Mouse (Mus musculus): ENCODE results near the gene Myadml2. TPM values are rescaled to one million over a fixed set of nuclear protein-coding genes. Genes with fewer than 3 reads are reported as not detected.

Myadml2 gene
- total RNA-seq, 2 experiments from 2014 or later: 0.99 TPM; not detected in 1

- no peak for DNase-seq (ENCODE audit: low spot score in 2 of 2)
Observed at GRCm38 (mm10) chr11:120662759-120663158, 14.8 kb upstream of the Myadml2 start.

DNA sequence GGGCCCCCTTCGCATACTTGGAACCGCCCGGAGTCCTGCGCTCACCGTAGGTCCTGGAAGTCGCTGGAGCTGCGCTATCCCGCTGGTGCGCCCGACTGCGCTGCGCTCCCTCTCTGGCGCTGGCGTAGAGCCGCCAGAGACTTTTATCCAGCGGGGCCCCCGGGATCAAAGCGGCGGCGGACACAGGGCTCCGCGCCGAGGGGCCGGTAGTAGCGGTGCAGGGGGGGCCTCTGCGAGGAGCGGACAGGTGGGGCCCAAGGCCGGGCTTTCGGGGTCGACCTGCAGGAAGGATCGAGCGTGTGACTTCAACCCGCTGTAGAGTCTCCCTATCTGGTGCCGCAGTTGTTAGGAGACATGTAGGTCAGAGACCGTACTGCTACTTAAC, 13.1 kb upstream of the Myadml2 start, which contains the start of gene Notum:
Gene Notum (minus strand): TSS at position 100 of the 385 bp plus-strand sequence.
- peak in 1 of 2 experiments; percentile 28 for DNase-seq (ENCODE audit: low spot score in 2 of 2)

DNA sequence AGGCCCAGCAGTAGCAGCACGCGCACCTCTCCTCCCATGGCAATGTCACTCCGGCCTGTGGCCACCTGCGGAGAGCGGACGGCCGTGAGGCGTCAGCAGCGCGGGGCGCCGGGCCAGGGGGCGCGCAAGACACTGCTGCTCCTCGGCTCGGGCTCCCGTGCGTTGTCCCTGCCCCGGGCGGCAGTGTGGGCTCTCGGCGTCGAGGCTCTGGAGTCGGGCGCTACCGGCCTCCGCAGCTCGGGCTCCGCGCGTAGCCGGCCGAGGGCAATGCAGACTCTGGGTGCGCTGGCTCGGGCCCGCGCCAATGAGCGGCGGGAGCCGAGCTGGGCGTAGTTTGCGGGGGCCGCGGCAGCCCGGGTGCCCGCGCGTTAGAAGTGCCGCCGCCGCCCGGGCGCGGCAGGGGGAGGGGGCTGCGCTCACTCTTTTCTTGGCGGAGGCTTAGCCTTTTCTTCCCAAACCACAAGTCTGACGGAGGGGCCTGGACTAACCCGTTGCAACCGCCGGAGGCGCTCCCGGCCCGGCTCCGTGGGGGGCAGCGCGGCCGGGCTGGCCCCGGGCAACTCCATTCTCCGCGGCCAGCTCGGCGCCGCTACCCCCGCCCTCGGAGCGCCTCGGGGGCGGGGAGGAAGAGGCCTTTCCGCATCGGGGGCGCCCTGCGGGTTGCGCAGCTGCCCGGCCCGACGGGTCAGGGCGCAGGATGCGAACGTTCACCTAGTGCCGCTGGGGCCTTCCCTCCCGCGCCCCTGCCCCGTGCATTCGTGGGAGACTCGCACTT, 12.5 kb upstream of the Myadml2 start:
- DNase-seq (ENCODE audit: low spot score in 2 of 2): peak; percentile 38 to 40

- DNase-seq (ENCODE audit: low spot score in 2 of 2): peak in 1 of 2 experiments; percentile 17
Observed at GRCm38 (mm10) chr11:120659509-120660300, 11.7 kb upstream of the Myadml2 start.

GRCm38 (mm10) chr11:120658876-120659410, 11.0 kb upstream of the Myadml2 start:
- DNase-seq (ENCODE audit: low spot score in 2 of 2): peak; percentile 78 to 82

GRCm38 (mm10) chr11:120657301-120657700, 9.3 kb upstream of the Myadml2 start:
- DNase-seq (ENCODE audit: low spot score in 2 of 2): no peak

DNA sequence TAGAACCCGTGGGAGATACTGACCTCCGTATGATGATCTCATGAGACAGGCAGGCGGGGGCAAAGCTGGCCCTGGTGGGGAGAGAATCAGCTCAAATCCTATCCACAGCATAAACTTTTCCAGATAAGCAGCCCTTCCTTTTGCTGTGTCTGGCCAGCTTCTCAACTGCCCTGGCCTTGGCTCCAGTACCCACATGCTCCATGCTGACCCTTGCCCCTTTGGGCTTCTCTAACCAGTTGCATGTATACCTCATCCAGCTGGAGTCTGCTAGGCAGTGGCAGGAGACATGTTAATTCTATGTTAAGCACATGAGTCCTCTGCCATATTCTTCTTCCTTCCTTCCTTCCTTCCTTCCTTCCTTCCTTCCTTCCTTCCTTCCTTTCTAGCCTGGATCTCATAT, 6.8 kb upstream of the Myadml2 start:
- no peak for DNase-seq (ENCODE audit: low spot score in 2 of 2)

- DNase-seq (ENCODE audit: low spot score in 2 of 2): no peak
Observed at GRCm38 (mm10) chr11:120651872-120652271, 3.9 kb upstream of the Myadml2 start.

DNA sequence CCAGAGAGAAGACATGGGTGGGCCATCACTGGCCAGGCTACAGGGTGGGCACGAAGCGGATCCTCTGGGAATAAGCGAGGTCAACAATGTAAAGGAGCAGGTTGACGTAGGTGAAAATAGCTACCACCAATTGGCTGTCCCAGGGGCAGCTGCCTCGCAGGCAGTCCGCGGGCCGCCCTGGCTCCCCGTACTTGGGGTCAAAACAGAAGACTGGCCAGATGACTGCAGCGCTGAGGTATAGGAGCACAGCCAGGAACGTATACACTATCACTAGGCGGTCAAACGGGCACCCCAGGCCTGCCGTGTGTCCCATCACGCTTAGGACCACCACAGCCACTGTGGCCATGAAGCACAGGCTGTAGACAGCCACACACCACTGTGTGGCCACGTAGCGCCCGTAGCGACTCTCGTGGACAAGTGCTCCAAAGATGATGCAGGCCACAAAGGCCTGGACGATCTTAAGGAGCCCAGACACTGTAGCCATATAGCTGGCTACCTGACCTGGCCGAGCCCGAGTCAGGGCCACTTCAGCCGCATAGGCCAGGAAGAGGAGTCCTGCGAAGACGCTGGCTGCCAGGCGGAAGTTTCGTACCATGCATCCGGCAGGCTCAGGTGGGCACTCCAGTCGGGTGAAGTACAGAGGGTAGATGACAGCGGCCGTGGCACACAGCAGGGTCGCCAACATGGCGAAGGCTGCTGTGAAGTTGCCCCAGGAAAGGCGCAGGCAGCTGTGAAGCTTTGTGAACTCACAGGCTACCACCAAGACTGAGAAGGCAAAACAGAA, 719 bp downstream of the Myadml2 start:
- DNase-seq (ENCODE audit: low spot score in 2 of 2): no peak

GRCm38 (mm10) chr11:120643601-120643987, 4.4 kb downstream of the Myadml2 start, which contains the start of gene Pycr1:
Pycr1 (minus strand) TSS chr11:120643769.
- peak; percentile 85 to 89 for DNase-seq (ENCODE audit: low spot score in 2 of 2)

DNA sequence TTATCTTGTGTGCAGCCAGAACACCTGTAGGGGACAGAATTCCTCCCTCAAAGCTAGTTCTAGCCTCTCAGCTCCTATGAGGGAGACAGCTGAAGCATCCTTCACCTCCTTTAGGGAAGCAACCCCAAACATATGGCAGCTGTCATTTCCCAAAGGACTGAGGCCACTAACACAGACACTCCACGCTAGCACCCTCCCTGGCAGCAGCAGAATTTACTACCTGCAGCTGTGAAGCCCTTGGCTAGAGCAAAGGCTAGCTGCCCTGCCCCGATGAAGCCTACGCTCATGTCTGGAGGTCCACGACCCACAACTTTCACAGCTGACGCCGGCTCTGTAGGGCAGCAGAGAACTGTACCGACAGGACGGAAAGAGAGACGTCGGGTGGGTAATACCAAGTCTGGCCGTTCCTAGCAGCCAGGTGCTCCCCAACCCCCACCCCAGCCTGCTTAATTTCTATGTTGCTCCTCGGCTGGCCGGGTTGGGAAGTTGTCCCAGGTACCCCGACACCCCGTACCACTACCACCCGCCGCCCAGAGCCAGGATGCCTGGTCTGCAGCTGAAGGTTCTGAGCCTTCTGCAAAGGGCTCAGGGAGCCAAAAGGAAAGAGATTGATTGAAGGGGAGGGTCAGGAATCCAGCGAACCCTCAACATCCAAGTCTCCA, 4.9 kb downstream of the Myadml2 start:
- no peak for DNase-seq (ENCODE audit: low spot score in 2 of 2)

DNA sequence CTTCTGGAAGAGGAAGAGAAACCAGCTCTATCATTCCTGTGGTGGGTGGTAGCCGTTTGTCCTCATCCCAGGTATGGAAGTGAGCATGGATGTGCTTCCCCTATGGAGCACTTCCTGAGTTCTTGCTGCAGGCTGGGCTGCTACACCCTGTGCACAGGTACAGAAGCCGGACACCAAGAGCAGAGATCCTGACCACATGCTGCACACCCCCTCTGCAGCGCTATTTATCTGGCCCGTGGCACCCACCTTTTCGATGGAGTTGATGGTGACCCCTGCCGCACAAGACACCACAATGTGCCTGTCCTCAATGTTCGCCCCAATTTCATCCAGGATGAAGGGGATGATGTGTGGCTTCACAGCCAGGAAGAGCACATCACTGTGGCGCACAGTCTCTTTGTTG, 6.1 kb downstream of the Myadml2 start:
- DNase-seq (ENCODE audit: low spot score in 2 of 2): no peak

DNA sequence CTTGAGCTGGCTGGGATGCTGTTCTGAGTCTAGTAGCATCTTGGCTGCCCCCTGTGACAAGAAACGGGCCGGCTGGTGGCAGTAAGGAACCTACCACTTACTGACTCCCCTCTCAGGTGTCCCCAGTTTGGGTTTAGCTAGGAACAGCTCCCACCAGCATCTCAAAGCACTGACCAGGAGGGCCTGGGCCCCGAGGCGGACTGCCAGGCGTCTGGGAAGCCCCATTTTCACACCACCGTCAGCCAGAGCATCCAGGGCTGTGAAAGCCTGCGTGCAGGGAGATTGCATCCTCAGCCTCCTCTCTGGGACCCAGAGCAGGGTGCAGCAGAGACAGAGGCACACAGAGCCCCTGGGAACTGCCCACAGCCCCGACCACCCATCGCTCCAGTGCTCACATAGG, 6.7 kb downstream of the Myadml2 start:
- no peak for DNase-seq (ENCODE audit: low spot score in 2 of 2)

DNA sequence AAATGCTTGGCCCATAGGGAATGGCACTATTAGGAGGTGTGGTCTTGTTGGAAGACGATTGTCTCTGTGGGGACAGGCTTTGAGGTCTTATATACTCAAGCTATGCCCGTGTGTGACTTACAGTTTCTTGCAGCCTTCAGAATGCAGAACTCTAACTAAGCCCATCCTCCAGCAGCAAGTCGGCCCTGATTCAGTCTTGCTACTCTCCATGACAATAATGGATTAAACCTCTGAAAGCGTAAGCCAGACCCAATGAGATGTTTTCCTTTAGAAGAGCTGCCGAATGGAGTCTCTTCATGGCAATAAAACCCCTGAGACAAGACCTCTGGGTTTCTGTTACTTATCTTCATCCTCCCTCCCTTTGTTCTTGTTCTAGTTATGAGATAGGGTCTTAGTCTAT, 13.1 kb downstream of the Myadml2 start:
- no peak for DNase-seq (ENCODE audit: low spot score in 2 of 2)

GRCm38 (mm10) chr11:120633520-120634343, 14.2 kb downstream of the Myadml2 start, which contains the start of gene Mafg:
Mafg (minus strand) TSS chr11:120633600.
- peak; percentile 87 to 92 for DNase-seq (ENCODE audit: low spot score in 2 of 2)

GRCm38 (mm10) chr11:120632559-120633519, 15.1 kb downstream of the Myadml2 start:
- DNase-seq (ENCODE audit: low spot score in 2 of 2): peak; percentile 70 to 76

DNA sequence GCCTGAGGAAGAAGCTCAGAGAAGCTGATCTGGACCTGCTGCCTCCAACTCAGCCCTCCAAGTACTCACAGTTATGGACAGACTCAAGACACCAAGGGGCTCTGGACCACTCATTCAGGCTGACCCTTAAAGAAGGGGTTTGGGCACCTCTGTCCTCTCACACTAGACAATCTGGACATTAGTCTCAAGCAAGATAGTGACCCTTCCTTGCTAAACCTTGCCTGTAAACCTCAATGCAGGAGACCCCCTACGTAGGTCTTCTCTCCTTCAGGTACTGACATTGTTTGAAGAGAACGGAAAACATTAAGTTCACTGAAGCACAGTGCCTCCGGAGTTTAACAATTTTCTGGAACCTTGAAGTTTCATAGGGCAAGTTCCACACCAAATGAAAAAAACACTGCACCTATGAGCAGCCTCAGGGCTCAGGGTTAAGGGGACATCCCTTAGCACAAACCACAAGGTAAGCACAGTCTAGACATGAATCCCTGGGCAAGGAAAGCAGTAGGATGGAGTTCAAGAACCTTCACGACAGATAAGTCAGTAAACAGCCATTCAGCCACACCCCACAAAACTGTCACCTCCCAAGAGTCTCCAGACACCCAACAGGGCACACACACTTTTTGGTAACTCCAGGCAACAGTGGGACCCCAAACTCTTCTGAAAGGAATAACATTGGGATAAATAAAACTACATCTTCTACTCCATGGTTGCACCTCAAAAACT, 16.1 kb downstream of the Myadml2 start:
- DNase-seq (ENCODE audit: low spot score in 2 of 2): no peak

Measured in adrenal gland, adult 18-20 months (tissue).